ENCODE assay signal across 9 mouse cellular contexts in genomic region chr10:86972503-86972826, GRCm38 (mm10). TPM values are rescaled to one million over a fixed set of nuclear protein-coding genes. Genes with fewer than 3 reads are reported as not detected.
DNase-seq lines count a peak whose midpoint lies in the region; ATAC-seq lines count a peak whose summit lies in the region.
"Had no signal": no experiment of that assay in that cellular context is flagged by ENCODE, and none has a peak within 500 bp of the region (broad histone marks: within the 10 kb centered on the region; RNA-seq: fewer than 3 reads in every experiment).

No protein-coding gene starts in this region.

- 0 out of 2 replicates have a peak, but pooled peaks cover 7% of the 10 kb centered on the region for H3K4me1 ChIP-seq in heart, embryonic 16.5 days (ENCODE audit: control insufficient read depth, insufficient read depth, low read length)
- H3K4me1 ChIP-seq in hindbrain, embryonic 12.5 days: 0 out of 2 replicates have a peak, but pooled peaks cover 3% of the 10 kb centered on the region
- no peaks in the 10 kb centered on the region for H3K4me1 ChIP-seq in midbrain, embryonic 11.5 days (ENCODE audit: control insufficient read depth, insufficient read depth, low read length)

- DNase-seq in heart, adult 11 months: no peak
- peak; percentile 33 for DNase-seq in brain, adult 2 months (ENCODE audit: low read depth, low spot score)
- peak; percentile 83 for DNase-seq in midbrain, embryonic 11.5 days (ENCODE audit: low spot score, missing footprints)
- no peak for DNase-seq in cerebellum, adult 11 months
- no peak for DNase-seq in ovary, postnatal 14 days (ENCODE audit: low spot score)
- no peak for DNase-seq in spleen, postnatal 10 days (ENCODE audit: low spot score in 2 of 2)

- no peak for ATAC-seq in heart, embryonic 16.5 days (replicated peaks; ENCODE audit: extremely low read depth, insufficient read depth, low FRiP score)
- ATAC-seq in hindbrain, embryonic 12.5 days (ENCODE audit: low FRiP score): peak; percentile 80
- peak; percentile 67 for ATAC-seq in midbrain, embryonic 11.5 days (ENCODE audit: low FRiP score)

- no peaks in the 10 kb centered on the region for H3K9me3 ChIP-seq in heart, embryonic 16.5 days (replicated peaks; ENCODE audit: control insufficient read depth, low read length)
- no peaks in the 10 kb centered on the region for H3K9me3 ChIP-seq in hindbrain, embryonic 12.5 days (replicated peaks)
- H3K9me3 ChIP-seq in midbrain, embryonic 11.5 days (ENCODE audit: control insufficient read depth, low read length): no peaks in the 10 kb centered on the region

- peak overlapping the region; percentile 22 for H3K4me3 ChIP-seq in heart, embryonic 16.5 days (ENCODE audit: low read length)
- peak overlapping the region; percentile 11; the same call in 1 of the 2 replicates for H3K4me3 ChIP-seq in hindbrain, embryonic 12.5 days
- peak overlapping the region; percentile 9; the same call in 1 of the 2 replicates for H3K4me3 ChIP-seq in midbrain, embryonic 11.5 days (ENCODE audit: low read depth, low read length)
- H3K4me3 ChIP-seq: erythroblast, embryonic 14.5 days had no signal

- peak overlapping the region; percentile 41 for H3K4me2 ChIP-seq in heart, embryonic 16.5 days (ENCODE audit: low read depth, low read length)
- H3K4me2 ChIP-seq in hindbrain, embryonic 12.5 days (replicated peaks): peak overlapping the region; percentile 45
- H3K4me2 ChIP-seq in midbrain, embryonic 11.5 days: peak overlapping the region; percentile 37

- no peaks in the 10 kb centered on the region for H3K36me3 ChIP-seq in heart, embryonic 16.5 days (ENCODE audit: control insufficient read depth, insufficient read depth)
- H3K36me3 ChIP-seq in hindbrain, embryonic 12.5 days: no peaks in the 10 kb centered on the region
- no peaks in the 10 kb centered on the region for H3K36me3 ChIP-seq in midbrain, embryonic 11.5 days (ENCODE audit: control insufficient read depth, insufficient read depth, low read length)

- H3K27me3 ChIP-seq in heart, embryonic 16.5 days (ENCODE audit: control insufficient read depth, insufficient read depth, low read length): peaks cover 16% of the 10 kb centered on the region
- H3K27me3 ChIP-seq in hindbrain, embryonic 12.5 days: no peaks in the 10 kb centered on the region
- no peaks in the 10 kb centered on the region for H3K27me3 ChIP-seq in midbrain, embryonic 11.5 days (ENCODE audit: control insufficient read depth, insufficient read depth, low read length)

- H3K9ac ChIP-seq in heart, embryonic 16.5 days (ENCODE audit: low read length): no peak overlapping the region
- no peak overlapping the region for H3K9ac ChIP-seq in hindbrain, embryonic 12.5 days
- H3K9ac ChIP-seq in midbrain, embryonic 11.5 days (ENCODE audit: low read length): peak overlapping the region; percentile 36; the same call in 1 of the 2 replicates

- 45% methylated on average over 7 of the region's 7 CpGs for WGBS in heart, embryonic 16.5 days
- WGBS in hindbrain, embryonic 12.5 days: 24% methylated on average over 7 of the region's 7 CpGs
- WGBS in midbrain, embryonic 11.5 days: 21% methylated on average over 7 of the region's 7 CpGs

- H3K27ac ChIP-seq in heart, embryonic 16.5 days (ENCODE audit: low read length): no peak overlapping the region
- H3K27ac ChIP-seq in hindbrain, embryonic 12.5 days: no peak overlapping the region
- no peak overlapping the region for H3K27ac ChIP-seq in midbrain, embryonic 11.5 days (ENCODE audit: low read depth, low read length)

RNA-seq across cellular contexts. Expression of gene Stab2, which starts 35.4 kb away (rescaled TPM):
- 0.83 and 1.3 TPM in 2 replicates for polyA plus RNA-seq in heart, embryonic 16.5 days (2015; fragmentation: Nextera tagmentation; extraction: Ambion mirVana)
- 0.14 and 0.36 TPM in 2 replicates for polyA plus RNA-seq in hindbrain, embryonic 12.5 days (2016; fragmentation: Nextera tagmentation; extraction: Ambion mirVana)
- polyA plus RNA-seq in midbrain, embryonic 11.5 days (2014; fragmentation: Nextera tagmentation; extraction: Ambion mirVana): 0.25 and 0.26 TPM in 2 replicates

Comparison
In these comparisons a context has a peak if more than half of its experiments do, and no peak if none do; other contexts are left out.
1. DNase-seq: peak in brain, adult 2 months (single experiment) and midbrain, embryonic 11.5 days (single experiment); none in heart, adult 11 months (single experiment), cerebellum, adult 11 months (single experiment), ovary, postnatal 14 days (single experiment) and spleen, postnatal 10 days (0 of 2).
2. Peak in every context shown above with its lines, with median percentiles within 50 percentile points of each other: H3K4me2 ChIP-seq and H3K4me3 ChIP-seq.